Mouse (Mus musculus) thymus, adult 2 months (tissue): ENCODE measurements around the gene Atp6v1g2. TPM values are rescaled to one million over a fixed set of nuclear protein-coding genes. Genes with fewer than 3 reads are reported as not detected.
A peak's percentile ranks its signal among the peaks of the same experiment; 100 is the strongest.

ENCODE experiments used
- DNase-seq: peaks from one replicate; pipeline ENCODE4 v3.0.0; 2021
- H3K27ac ChIP-seq: fragments of 200-500 bp; 2 replicates; pipeline ENCODE4 v1.5.1; 2012; ENCODE audit warnings: low read length, control low read depth; ENCODE audit not compliant: control insufficient read depth, insufficient read depth
- H3K27me3 ChIP-seq: fragments of 200-500 bp; 2 replicates; pipeline ENCODE4 v1.6.1; 2012; ENCODE audit warnings: mild to moderate bottlenecking, low read length, moderate library complexity, mixed read lengths; ENCODE audit not compliant: control insufficient read depth, insufficient read depth
- H3K36me3 ChIP-seq: fragments of 200-500 bp; 2 replicates; pipeline ENCODE4 v1.6.1; 2012; ENCODE audit warnings: mild to moderate bottlenecking, low read length, moderate library complexity; ENCODE audit not compliant: control insufficient read depth, insufficient read depth
- H3K4me1 ChIP-seq: fragments of 200-500 bp; replicated peaks from 2 replicates; pipeline ENCODE4 v1.6.1; 2012; ENCODE audit warnings: low read length; ENCODE audit not compliant: control insufficient read depth, insufficient read depth
- H3K4me3 ChIP-seq: fragments of 200-500 bp; 2 replicates; pipeline ENCODE4 v1.5.1; 2012; ENCODE audit warnings: mild to moderate bottlenecking, low read length, control low read depth, moderate library complexity; ENCODE audit not compliant: control insufficient read depth, insufficient read depth
- CTCF ChIP-seq: fragments of 200-500 bp; IDR thresholded peaks from 2 replicates; pipeline ENCODE4 v1.5.1; 2012; ENCODE audit warnings: mild to moderate bottlenecking, control low read depth, low read length, moderate library complexity, borderline replicate concordance; ENCODE audit not compliant: control insufficient read depth, poor library complexity, insufficient read depth; ENCODE audit errors: extremely low read depth
- POLR2A ChIP-seq: fragments of 200-500 bp; IDR thresholded peaks from 2 replicates; pipeline ENCODE4 v1.6.1; 2012; ENCODE audit warnings: mild to moderate bottlenecking, low read length, control low read depth, moderate library complexity; ENCODE audit not compliant: control insufficient read depth, poor library complexity, insufficient read depth; ENCODE audit errors: extremely low read depth
- WGBS: fragments of 180-500 bp; shearing (Covaris S2); methylation state at CpG from one replicate; pipeline ENCODE4 v1.1.7; 2018; 5-methylcytosine and 5-hydroxymethylcytosine counted together
- polyA plus RNA-seq: library from polyadenylated mRNA; depleted of rRNA; stranded (reverse); fragments of >200 nt; gene quantifications from 2 replicates; pipeline ENCODE4 v1.2.3, GENCODE M21; 2012

Atp6v1g2 gene
- polyA plus RNA-seq, 1 experiment = 7.9 TPM

GRCm38 (mm10) chr17:35253293-35254093 is 20.0 kb downstream of the Atp6v1g2 start:
- Histone ChIP-seq H3K4me1 (0 out of 2 replicates have a peak, but pooled peaks cover 4% of the 10 kb centered on the region), H3K4me3 (no peak overlapping the region), H3K27ac (no peak overlapping the region), H3K36me3 (peaks cover 51% of the 10 kb centered on the region), H3K27me3 (no peaks in the 10 kb centered on the region)
- TF ChIP-seq POLR2A (no peak), CTCF (no peak)
- DNase-seq = no peak
- 93% methylated on average over 32 of the region's 32 CpGs for WGBS

- H3K27me3 ChIP-seq = no peaks in the 10 kb centered on the region
- TF ChIP-seq POLR2A (no peak), CTCF (peak; percentile 77; the same call in 1 of the 2 replicates)
- H3K4me3 ChIP-seq = no peak overlapping the region
- DNase-seq = peak; percentile 82
- 69% methylated on average over 11 of the region's 11 CpGs for WGBS
- peaks cover 41% of the 10 kb centered on the region for H3K36me3 ChIP-seq
- no peak overlapping the region for H3K27ac ChIP-seq
- H3K4me1 ChIP-seq = peaks cover 9% of the 10 kb centered on the region; the same call in 1 of the 2 replicates
Measured at GRCm38 (mm10) chr17:35254241-35255098, 21.0 kb downstream of the Atp6v1g2 start.

GRCm38 (mm10) chr17:35255301-35255700 is 21.8 kb downstream of the Atp6v1g2 start:
- H3K27me3 ChIP-seq = no peaks in the 10 kb centered on the region
- H3K27ac ChIP-seq = no peak overlapping the region
- no peak for DNase-seq
- no peak for TF ChIP-seq CTCF
- TF ChIP-seq POLR2A = no peak
- no peak overlapping the region for H3K4me3 ChIP-seq
- peaks cover 33% of the 10 kb centered on the region for H3K36me3 ChIP-seq
- peaks cover 9% of the 10 kb centered on the region; the same call in 1 of the 2 replicates for H3K4me1 ChIP-seq
- 83% methylated on average over 3 of the region's 3 CpGs for WGBS

- WGBS = 94% methylated on average over 4 of the region's 4 CpGs
- no peak overlapping the region for H3K27ac ChIP-seq
- DNase-seq = no peak
- H3K4me1 ChIP-seq = peaks cover 9% of the 10 kb centered on the region; the same call in 1 of the 2 replicates
- TF ChIP-seq CTCF (no peak), POLR2A (no peak)
- no peak overlapping the region for H3K4me3 ChIP-seq
- H3K27me3 ChIP-seq = no peaks in the 10 kb centered on the region
- H3K36me3 ChIP-seq = peaks cover 30% of the 10 kb centered on the region
Measured at GRCm38 (mm10) chr17:35255704-35256103, 22.2 kb downstream of the Atp6v1g2 start.

- no peaks in the 10 kb centered on the region for H3K27me3 ChIP-seq
- H3K36me3 ChIP-seq = peaks cover 16% of the 10 kb centered on the region
- DNase-seq = no peak
- H3K27ac ChIP-seq = no peak overlapping the region
- peaks cover 12% of the 10 kb centered on the region for H3K4me1 ChIP-seq
- WGBS = 18% methylated on average over 1 of the region's 1 CpGs
- H3K4me3 ChIP-seq = no peak overlapping the region
- TF ChIP-seq CTCF (no peak), POLR2A (no peak)
Measured at GRCm38 (mm10) chr17:35257378-35257777, 23.9 kb downstream of the Atp6v1g2 start.

- TF ChIP-seq CTCF (peak; percentile 74; the same call in 1 of the 2 replicates), POLR2A (no peak)
- Histone ChIP-seq H3K4me3 (peak overlapping the region; percentile 64), H3K36me3 (peaks cover 10% of the 10 kb centered on the region), H3K27ac (peak overlapping the region; percentile 74; the same call in 1 of the 2 replicates), H3K27me3 (no peaks in the 10 kb centered on the region), H3K4me1 (peaks cover 12% of the 10 kb centered on the region)
- 1% methylated on average over 17 of the region's 17 CpGs for WGBS
- DNase-seq = peak; percentile 97
Measured at GRCm38 (mm10) chr17:35257824-35258491, 24.5 kb downstream of the Atp6v1g2 start.
